Mouse (Mus musculus) right cerebral cortex, postnatal 10 days (tissue): Measurements from ENCODE around the gene Tsnaxip1.

Experiments
- DNase-seq, 2 experiments: peaks; one replicate each; pipeline ENCODE4 v3.0.0; 2021; ENCODE audit warnings: low spot score in 2 of 2

Gene Tsnaxip1

DNA sequence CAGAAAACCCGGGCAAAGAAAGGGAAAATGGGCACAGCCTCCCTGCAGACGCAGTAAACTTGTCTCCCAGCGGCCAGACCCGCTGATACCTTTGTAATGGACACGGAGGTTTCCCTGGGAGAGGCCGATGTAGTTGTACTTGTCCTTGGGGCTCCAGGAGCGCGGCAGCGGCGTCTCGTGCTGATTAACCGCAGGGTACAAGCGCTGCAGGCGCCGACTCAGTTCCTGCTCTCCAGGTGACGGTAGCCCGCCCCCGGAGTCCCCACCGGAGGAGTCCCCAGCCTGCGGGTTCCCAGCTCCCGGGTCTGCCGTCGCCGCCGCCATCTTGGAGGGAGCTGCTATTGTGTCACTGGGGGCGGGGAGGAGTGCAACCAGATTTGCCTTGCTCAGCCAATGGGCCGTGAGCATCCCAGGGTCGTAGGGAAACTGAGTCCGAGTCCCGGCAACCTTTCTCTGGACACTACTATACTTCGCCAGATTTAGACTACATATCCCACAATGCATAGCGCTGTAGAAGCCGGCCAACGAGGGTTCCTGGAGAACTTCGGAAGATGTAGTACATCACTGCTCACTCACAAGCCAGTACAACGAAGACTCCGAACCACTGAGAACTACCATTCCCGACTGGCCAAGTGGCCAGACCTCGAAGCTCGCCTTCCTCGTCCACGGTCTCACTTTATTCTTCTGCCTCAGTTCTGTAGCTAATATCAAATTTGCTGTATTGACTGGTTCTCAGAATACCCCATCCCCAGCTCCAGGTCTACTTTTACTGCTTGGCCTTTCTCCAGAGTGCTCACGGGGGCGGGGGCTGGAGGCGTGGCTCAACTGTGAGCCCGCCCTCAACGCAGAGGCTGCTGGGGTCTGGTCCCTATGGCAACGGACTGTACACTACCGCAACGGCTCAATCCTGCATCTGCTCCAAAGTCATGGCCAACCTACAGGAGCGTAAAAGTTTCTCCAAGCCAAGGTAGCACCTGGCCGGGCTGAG lies at the start of gene Tsnaxip1, which contains the start of gene Ranbp10:
Gene Tsnaxip1 (plus strand): TSS at position 871 of the 988 bp plus-strand sequence.
Gene Ranbp10 (minus strand): TSS at position 490 of the 988 bp plus-strand sequence.
- DNase-seq: peak; percentile 99 to 100

DNA sequence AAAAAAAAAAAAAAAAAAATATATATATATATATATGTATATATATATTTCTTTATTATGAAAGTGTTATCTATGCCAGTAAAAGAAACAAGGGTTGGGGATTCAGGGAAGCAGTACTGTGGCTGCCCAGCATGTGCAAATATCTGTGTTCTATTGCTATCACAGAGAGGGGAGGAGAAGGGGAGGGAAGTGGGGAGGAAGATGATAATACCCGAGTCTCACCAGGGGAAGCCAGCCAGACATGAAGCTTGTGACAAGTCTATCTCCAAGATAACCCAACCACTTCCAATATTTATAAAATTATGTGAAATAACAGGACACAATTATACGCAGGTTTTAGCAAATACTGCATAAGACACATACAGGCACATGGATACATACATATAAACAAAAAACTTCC lies 49.7 kb upstream of the Tsnaxip1 start:
- no peak for DNase-seq

DNA sequence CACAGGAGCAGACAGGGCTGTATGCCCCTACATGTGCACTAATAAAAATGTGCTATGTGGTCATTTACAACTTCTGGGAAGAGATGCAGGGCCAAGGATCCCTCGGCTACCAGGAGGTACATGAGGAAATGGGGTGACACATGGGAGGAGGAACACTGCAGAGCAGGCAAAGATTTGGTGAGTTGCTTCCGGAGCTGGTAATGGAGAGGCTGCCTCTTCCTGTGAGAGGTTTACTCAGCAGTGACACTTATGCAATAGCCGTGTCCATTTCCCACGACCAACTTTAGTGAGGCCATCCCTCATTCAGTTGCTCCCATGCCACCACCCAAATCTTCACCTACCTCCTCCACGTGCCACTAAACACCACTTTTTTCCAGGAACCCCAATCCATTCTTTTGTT lies 47.2 kb upstream of the Tsnaxip1 start:
- no peak for DNase-seq

DNA sequence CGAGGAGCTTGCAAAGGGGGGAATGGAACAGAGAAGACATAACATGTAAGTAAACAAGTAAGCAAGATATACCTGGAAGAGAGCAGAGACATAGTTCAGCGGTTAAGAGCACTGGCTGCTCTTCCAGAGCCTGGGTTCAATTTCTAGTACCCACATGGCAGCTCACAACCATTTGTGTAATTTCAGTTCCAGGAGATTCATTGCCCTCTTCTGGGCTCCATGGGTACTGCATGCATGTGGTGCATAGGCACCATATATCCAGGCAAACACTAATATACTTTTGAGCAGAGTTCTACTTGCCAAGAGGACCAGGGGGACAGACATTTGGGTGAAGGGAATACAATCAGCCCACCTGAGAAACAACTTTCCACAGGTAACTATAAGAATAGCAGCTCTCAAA lies 39.3 kb upstream of the Tsnaxip1 start:
- DNase-seq: no peak

DNA sequence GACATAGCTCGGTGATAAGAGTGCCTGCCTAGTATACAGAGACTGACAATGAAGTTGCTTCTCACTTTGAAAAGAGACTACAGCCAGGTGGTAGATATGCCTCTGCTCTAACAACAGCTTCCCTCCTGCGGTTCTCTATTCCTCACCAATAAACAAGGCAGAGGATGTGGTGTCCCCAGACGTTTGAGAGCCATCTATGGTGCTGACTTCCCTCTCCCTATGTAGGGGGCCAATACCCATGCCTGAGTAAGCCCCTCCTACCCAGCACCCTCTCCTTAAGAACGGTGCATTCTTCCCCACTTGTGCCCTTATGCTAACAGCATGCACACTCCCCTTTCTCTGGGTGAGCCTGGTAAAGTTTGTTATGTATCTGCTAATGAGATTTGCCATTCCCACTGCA lies 38.6 kb upstream of the Tsnaxip1 start:
- no peak for DNase-seq

DNA sequence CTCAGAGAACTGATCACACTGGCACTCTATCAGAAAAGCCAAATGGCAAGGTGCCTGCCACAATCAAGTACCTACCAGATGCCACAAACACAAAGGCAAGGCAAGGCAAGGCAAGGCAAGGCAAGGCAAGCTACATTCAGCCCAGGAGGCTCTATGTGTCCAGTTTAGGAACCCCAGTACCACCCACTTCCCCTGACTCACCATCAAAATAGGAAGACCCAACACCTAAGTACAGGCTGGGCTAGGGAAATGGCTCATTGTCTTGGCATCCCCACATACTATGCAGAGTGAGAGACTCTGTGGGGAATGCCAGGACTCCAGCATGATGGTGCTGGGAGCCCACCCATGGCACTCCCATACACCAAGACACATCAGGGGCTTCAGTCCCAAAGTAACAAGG lies 37.9 kb upstream of the Tsnaxip1 start:
- DNase-seq: no peak

DNA sequence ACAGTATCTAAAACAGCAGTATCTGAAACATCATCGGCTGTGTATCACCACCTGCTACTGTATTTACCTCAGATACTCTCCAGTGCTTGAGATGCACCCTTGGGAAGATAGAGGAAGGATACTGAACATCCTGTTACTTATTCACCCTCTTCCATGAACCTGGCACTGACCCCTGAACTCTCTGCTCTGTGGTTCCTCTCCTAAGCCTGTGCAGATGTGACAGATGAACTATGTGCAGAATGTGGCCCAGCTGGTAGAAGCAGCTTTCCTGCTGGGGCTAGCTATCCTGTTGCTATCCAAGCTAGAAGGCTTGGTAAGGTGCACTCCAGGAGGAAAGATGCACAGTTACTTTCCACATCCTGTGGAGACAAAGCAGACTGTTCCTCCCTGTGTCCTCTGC lies 34.2 kb upstream of the Tsnaxip1 start:
- DNase-seq: no peak

DNA sequence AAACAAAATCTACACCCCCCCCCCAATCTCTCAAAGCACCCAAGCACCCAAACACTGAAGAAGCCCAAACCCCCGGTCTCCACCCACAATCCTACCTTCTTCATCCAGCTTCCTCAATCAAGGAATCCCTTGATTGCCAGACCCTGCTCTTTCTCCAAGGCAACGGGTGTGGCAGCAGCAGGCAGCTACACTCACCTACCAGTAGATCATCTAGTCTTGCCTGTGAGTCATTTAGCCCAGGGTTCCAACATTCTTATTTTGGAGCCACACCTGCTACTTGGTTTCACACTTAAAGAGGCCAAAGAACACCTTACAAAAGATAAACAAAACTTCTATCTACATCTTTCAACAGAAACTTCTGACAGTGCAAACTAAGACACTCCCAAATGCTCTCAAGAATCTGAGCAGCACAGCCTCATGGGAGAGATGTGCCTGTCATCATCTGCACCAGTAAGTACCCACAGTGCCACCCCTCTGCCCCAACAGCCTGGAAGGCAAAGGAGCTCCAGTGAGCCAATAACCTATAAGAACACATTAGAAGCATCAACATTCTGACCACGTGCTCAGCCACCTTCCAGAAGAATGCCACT lies 33.4 kb upstream of the Tsnaxip1 start:
- DNase-seq: no peak

DNA sequence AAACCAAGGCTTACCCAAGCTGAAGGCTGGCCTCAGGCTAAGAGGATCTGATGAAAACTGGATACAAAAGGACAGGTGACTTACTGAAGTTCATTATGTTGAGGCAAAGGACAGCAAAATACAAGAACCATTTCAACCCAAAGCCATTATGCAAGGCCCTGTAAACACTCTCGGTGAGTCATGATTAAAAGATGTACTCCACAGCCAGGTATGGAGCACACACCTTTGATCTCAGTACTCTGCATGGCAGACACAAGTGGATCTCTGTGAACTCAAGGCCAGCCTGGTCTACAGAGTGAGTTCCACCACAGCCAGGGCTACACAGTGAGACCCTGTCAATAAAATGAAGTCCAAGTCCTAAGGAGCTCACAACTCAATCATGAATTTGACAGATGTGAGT lies 31.7 kb upstream of the Tsnaxip1 start:
- DNase-seq: no peak

DNA sequence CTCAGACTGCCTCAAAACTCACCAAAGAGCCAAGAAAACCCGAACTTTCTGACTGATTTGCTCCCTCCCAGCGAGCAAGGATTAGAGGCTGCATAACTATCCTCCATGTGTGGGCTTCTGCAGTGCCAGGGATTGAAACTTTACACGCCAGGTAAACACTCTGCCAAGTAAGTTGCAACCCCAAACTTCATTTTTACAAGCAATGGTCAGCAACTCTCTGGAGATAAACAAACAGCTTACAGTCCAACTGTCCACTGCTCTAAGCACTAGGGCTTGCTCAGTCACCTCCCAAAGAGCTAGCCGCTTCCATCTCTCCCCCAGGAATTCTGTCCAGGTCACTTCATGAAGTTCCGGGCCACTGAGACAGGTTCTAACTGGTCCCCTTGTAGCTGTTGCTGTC lies 29.1 kb upstream of the Tsnaxip1 start:
- DNase-seq: no peak

DNA sequence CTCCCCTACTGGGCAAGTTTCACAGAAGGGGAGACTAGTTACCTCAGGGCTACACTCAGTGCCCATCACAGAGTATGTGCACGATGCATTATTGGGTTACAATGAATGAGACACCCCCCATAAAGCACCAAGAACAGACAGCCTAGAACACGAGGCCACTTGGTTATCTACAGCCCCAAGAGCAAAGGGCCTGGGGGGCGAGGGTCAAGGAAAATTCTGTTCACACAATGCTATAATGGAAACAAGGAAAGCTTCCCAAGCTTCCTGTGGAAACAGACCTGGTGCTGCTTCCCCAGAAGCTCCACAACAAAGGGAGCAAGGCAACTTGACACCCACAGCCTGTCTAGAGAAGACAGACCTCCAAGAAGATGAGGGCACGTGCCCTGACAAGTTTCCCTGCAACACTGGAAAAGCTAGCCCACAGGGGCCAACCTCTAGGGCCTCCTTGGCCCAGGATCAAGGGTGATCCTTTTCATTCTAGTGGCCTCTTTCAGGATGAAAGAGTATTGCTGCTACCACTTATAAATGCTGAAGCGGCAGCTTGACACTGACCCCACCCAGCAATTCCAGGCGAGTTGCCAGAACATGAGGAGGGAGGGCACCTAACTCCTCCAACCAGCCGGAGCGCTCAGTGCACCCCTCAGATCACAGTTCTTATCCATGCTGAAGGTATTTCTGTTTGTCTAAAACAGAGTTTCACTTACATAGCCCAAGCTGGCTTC lies 28.3 kb upstream of the Tsnaxip1 start:
- DNase-seq: peak; percentile 69 to 70

DNA sequence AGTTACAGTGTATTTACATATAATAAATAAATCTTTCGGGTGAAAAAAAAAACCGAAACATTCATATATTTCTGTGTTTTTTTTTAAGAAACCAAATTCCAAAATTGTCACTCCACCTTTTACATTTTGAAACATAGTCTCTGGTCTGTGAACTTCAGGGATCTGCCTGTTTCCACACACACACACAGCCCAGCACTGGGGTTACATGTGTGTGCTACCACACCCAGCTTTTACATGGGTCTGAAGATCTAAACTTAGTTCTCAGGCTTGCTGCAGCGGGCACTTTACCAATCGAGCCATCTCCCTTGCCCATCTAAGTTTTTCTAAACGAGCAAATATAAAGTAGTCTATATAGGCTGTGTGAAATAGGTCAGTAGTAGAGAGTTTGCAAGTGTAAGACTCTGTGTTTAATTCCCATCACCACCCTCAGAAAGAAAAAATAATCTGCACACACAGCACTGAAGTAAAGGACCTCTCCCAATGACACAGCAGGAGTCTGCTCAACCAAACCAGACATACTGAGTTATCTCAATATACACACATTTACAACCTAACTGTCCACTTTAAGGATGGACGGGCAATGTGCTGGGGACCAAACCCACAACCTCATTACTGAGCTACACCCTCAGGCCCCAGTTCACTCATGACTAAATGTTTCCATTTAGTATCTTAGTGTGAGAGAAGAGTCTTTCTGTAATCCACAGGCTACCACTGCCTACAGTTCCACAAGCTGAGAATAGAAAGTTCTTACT lies 26.2 kb upstream of the Tsnaxip1 start:
- no peak for DNase-seq

DNA sequence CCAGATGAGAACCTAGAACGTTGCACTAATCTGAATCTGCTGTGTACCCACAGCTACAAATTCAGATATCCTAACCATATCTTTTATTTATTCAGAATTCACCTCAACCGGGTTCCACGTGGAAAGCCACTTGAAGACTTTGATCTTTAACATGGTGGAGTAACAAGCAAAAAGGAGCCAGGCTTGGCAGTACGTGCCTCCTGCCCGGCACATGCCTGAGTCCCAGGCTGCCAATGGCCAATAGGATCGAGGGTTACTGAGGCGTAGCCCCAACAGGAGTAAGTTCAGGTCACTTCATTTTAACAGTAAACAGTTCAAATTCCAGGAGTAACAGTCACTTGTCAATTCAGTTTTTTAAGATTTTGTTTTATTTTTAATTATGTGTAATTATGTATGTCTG lies 22.7 kb upstream of the Tsnaxip1 start:
- no peak for DNase-seq

DNA sequence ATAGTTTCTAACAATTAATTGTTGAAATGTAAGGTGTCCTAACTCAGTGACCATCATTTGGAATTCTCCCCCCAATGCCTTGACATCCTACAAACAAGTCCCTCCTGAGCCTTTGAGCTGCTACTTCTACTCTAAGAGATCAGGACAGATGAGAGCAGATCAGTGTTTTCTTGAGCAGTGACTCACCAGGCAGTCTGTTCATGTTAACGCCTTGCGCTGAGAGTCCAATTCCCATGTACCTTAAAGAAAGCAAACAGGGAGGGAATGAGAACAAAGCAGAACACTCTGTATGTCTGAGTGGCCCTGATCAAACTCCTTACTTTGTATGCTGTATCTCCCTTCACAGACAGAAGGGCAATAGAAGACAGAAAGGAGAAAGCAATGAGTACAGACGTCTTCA lies 22.2 kb upstream of the Tsnaxip1 start:
- no peak for DNase-seq

DNA sequence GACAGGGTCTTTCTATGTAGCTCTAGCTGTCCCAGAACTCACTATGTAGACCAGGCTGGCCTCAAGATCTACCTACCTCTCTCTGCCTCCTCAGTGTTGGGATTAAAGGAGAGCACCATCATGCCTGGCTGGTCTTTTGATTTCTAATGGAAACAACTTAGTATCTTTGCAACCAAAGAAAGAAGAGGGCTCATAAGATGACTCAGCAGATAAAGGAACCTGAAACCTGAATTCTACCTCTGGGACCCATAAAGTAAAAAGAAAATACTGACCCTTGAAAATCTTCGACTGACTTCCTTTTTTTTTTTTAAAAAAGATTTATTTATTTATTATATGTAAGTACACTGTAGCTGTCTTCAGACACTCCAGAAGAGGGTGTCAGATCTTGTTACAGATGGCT lies 21.6 kb upstream of the Tsnaxip1 start:
- no peak for DNase-seq

DNA sequence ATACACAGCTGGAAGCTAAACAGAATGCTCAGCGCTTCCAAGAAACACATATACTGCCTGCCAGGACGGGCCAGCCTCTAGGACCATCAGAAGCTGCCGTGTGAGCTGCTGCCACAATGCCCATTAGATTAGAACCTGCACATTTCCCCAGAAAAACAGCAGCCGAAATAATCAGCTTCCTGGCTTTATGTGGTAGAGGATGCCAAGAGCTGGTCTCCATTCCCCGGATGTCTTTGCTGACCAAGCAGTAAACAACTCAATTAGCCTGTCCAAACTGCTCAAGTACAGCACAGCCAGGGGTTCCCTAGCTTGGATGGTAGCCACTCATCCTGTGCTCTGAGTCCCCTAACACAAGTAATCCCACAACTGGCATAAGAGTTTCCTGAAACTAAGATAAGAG lies 19.8 kb upstream of the Tsnaxip1 start:
- no peak for DNase-seq

DNA sequence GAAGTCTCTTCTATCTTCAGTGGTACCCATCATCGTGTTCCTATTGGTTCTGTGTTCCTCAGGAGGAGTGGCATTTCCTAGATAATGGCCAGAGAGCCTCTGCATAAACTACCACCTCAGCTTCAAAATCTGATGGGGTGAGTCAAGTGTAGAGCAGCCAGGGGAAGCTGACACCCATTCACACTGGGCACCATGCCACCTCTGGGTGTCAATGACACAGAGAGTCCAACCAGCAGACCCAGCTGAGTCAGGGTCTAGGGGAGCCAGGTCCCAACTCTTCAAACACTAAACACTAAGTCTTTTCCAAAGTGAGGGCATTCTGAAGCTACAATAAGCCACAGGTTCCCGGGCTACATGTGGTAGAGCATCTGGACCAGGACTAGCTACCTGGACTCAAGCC lies 19.1 kb upstream of the Tsnaxip1 start:
- DNase-seq: no peak

DNA sequence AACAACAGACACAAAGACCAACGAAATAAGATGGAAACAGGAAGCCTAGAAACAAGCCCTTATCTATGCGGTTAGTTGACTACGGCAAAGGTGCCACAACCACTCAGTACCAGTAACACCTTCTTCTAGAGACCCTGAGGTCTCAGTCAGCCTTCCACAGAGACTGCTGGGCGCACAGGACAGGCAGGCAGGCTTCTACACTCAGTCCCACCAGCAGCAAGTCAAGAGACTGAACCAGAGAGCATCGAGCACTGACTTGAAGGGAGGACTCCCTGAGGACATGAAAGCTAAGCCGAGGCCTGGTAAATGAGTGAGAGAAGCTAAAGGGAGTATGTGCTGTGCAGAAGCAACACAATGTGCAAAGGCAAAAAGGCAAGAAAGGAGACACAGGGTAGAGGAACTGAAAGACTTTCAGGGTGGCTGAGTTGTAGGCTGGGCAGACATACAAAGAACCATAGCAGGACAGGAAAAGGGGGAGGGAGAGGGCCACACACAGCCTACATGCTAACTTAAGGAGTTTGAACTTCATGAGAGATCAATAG lies 17.2 kb upstream of the Tsnaxip1 start:
- no peak for DNase-seq

DNA sequence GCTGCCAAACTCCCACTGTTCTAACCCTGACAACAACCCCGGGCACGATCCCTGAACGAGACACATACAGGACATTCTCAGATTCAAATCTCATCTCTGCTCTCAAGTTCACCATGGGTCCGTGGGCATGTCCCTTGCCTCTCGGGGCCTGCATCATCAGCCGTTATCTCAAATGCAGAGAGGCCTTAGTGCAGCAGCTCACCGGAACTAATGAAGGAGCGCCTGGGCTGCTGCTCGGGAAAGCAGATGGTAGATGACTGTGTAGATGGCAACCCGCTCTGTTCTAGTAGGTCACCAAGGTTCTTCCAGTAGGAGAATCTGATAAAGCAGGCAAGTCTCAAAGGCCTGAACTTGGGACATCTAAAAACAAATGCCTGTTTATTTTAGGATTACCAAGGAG lies 16.5 kb upstream of the Tsnaxip1 start:
- DNase-seq: no peak

DNA sequence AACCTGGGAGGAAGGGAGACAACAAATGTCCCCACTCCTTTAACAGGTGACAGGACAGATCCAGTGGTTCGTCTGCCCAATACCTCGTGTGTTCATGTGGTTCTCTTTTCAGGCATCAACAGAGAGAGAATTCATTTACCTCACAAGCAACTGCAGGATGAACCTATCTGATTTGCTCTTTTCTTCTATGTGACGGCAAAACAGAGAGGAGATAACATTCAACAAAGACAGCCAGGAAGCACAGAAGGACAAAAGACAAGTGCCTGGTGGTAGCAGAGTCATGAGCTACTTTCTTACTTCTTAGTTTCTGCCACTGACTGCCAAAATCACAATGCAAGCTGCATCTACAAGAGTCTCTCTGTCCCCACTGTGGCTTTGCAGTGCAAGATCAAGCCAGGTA lies 16.0 kb upstream of the Tsnaxip1 start:
- no peak for DNase-seq

DNA sequence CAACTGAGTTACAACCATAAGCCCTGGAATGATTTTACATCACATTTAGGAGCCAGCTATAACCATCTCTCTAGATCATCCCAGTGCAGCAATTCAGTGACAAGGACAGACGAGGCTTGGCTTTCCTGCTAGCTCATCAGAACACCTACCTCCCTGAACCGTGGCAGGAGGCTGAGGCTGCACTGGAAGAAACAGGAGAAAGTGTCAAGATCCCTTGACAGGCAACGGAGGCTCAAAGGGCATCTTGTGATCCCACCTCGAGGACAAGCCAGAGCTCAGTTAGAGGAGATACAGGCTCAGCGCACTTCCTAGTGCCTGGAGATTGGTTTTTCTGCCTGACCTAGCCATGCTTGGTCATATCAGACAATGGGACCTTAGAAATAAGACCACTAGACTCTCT lies 15.0 kb upstream of the Tsnaxip1 start:
- DNase-seq: no peak

DNA sequence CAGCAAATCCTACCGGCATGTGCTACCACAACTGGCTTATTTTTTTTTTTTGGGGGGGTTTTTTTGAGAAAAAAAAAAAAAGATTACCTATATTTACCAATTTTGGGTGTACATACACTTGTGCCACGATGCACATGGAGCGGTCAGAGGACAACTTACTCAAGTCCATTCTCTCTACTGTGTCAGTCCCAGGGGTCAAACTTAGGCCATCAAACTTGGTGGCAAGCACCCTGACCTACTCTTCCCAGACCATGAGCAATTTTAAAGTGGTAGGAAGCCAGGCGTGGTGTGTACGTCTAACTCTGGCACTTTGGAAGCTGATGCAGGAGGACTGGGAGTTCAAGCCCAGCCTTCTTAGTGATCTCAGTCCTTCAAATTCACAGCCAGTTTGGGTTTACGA lies 14.3 kb upstream of the Tsnaxip1 start:
- no peak for DNase-seq
